In the genomic region with DNA sequence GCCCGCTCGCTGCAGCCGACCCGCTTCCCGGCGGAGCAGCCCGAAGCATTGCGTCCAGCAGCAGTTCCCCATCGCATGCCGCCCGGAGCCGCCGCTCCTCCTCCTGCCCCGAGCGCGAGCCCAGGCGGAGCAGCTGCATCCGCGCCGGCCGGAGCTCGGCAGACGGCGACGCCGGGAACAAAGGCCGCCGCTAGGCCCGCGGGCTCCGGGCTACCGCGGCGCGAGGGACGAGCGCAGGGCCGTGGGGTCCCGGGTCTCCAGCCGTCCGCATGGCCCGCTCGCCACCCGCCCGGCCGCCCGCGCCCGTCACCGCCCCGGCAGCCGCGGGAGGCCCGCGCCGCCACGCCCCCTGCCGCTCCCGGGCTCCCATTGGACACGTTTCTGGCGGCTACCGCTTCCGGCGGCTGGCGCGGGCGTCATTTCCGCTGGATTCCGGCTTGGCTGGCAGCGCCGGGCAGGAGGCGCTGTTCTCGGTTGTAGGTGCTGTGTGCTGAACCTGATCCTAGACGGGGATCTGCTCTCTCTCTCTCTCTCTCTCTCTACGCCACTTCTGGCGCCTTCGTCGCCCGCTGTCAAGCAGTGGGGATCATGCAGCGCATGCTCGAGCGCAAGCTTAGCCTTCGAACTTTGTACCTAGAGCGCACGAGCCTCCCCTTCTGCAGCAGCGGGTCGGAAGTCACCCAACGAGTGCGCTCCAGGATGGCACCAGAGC, we compare ENCODE assay signal across 7 mouse cellular contexts. TPM values are rescaled to one million over a fixed set of nuclear protein-coding genes. Genes with fewer than 3 reads are reported as not detected.
DNase-seq lines count a peak whose midpoint lies in the region; ATAC-seq lines count a peak whose summit lies in the region.

A gene (minus strand): TSS at position 370 of the 712 bp plus-strand sequence.

- no peaks in the 10 kb centered on the region for H3K36me3 ChIP-seq in embryonic facial prominence, embryonic 11.5 days (replicated peaks; ENCODE audit: control insufficient read depth, insufficient read depth, low read depth, low read length)
- no peaks in the 10 kb centered on the region for H3K36me3 ChIP-seq in limb, embryonic 11.5 days (ENCODE audit: control insufficient read depth, insufficient read depth, low read length)
- H3K36me3 ChIP-seq in midbrain, embryonic 14.5 days (ENCODE audit: control insufficient read depth, insufficient read depth, low read length): no peaks in the 10 kb centered on the region

- H3K4me3 ChIP-seq in embryonic facial prominence, embryonic 11.5 days (ENCODE audit: low read depth, low read length): peak within 1 kb of the TSS; percentile 93
- peak within 1 kb of the TSS; percentile 91 for H3K4me3 ChIP-seq in limb, embryonic 11.5 days (ENCODE audit: low read depth, low read length)
- H3K4me3 ChIP-seq in midbrain, embryonic 14.5 days (replicated peaks; ENCODE audit: low read depth, low read length): peak within 1 kb of the TSS; percentile 82

- H3K27ac ChIP-seq in embryonic facial prominence, embryonic 11.5 days (replicated peaks; ENCODE audit: low read depth, low read length): peak within 1 kb of the TSS; percentile 77
- H3K27ac ChIP-seq in limb, embryonic 11.5 days (replicated peaks; ENCODE audit: low read depth, low read length): peak within 1 kb of the TSS; percentile 81
- peak within 1 kb of the TSS; percentile 88 for H3K27ac ChIP-seq in midbrain, embryonic 14.5 days (replicated peaks; ENCODE audit: low read depth, low read length)

- WGBS in embryonic facial prominence, embryonic 11.5 days: under 1% methylated on average over 85 of the region's 89 CpGs
- WGBS in limb, embryonic 11.5 days: under 1% methylated on average over 61 of the region's 89 CpGs
- under 1% methylated on average over 89 of the region's 89 CpGs for WGBS in midbrain, embryonic 14.5 days

- H3K27me3 ChIP-seq in embryonic facial prominence, embryonic 11.5 days (ENCODE audit: control insufficient read depth, insufficient read depth, low read length): no peaks in the 10 kb centered on the region
- no peaks in the 10 kb centered on the region for H3K27me3 ChIP-seq in limb, embryonic 11.5 days (ENCODE audit: control insufficient read depth, insufficient read depth, low read length)
- H3K27me3 ChIP-seq in midbrain, embryonic 14.5 days (ENCODE audit: control insufficient read depth, insufficient read depth, low read length): no peaks in the 10 kb centered on the region

- H3K4me2 ChIP-seq in embryonic facial prominence, embryonic 11.5 days (ENCODE audit: low read depth, low read length): peak within 1 kb of the TSS; percentile 75
- H3K4me2 ChIP-seq in limb, embryonic 11.5 days (ENCODE audit: low read depth, severe bottlenecking): peak within 1 kb of the TSS; percentile 84
- H3K4me2 ChIP-seq in midbrain, embryonic 14.5 days (ENCODE audit: low read length): peak within 1 kb of the TSS; percentile 63

- H3K4me1 ChIP-seq in embryonic facial prominence, embryonic 11.5 days (ENCODE audit: control insufficient read depth, insufficient read depth, low read length): no peaks in the 10 kb centered on the region
- H3K4me1 ChIP-seq in limb, embryonic 11.5 days (ENCODE audit: control insufficient read depth, insufficient read depth, low read length): peaks cover 8% of the 10 kb centered on the region; the same call in 1 of the 2 replicates
- peaks cover 20% of the 10 kb centered on the region for H3K4me1 ChIP-seq in midbrain, embryonic 14.5 days (ENCODE audit: control insufficient read depth, insufficient read depth, low read length)

- no peaks in the 10 kb centered on the region for H3K9me3 ChIP-seq in embryonic facial prominence, embryonic 11.5 days (replicated peaks; ENCODE audit: control insufficient read depth, low read length)
- no peaks in the 10 kb centered on the region for H3K9me3 ChIP-seq in limb, embryonic 11.5 days (ENCODE audit: control insufficient read depth, low read length)
- no peaks in the 10 kb centered on the region for H3K9me3 ChIP-seq in midbrain, embryonic 14.5 days (ENCODE audit: control insufficient read depth, low read length)

- peak; percentile 98 for DNase-seq in adrenal gland, postnatal 14 days
- peak; percentile 99 for DNase-seq in embryonic facial prominence, embryonic 11.5 days (ENCODE audit: low spot score)
- DNase-seq in heart, adult 11 months: peak; percentile 100
- DNase-seq in kidney, adult 18-20 months: peak; percentile 96
- peak; percentile 99 for DNase-seq in limb, embryonic 11.5 days (ENCODE audit: low spot score)
- DNase-seq in midbrain, embryonic 14.5 days: peak; percentile 98
- DNase-seq in spleen, adult 18-20 months: peak; percentile 90 to 95

- peak within 1 kb of the TSS; percentile 91 for H3K9ac ChIP-seq in embryonic facial prominence, embryonic 11.5 days (replicated peaks; ENCODE audit: low read length)
- peak within 1 kb of the TSS; percentile 88 for H3K9ac ChIP-seq in limb, embryonic 11.5 days (ENCODE audit: low read length)
- H3K9ac ChIP-seq in midbrain, embryonic 14.5 days (replicated peaks; ENCODE audit: low read length): peak within 1 kb of the TSS; percentile 92

- peak; percentile 96 for ATAC-seq in embryonic facial prominence, embryonic 11.5 days (replicated peaks; ENCODE audit: insufficient number of reproducible peaks, low FRiP score, low TSS enrichment, low read depth)
- peak; percentile 97 for ATAC-seq in limb, embryonic 11.5 days (ENCODE audit: insufficient number of reproducible peaks, low FRiP score, low TSS enrichment, low read depth)
- peak; percentile 96 for ATAC-seq in midbrain, embryonic 14.5 days (ENCODE audit: low FRiP score, low TSS enrichment)

RNA-seq across cellular contexts. Expression of the gene that starts here (rescaled TPM):
- total RNA-seq in adrenal gland, postnatal 14 days (2021): 30.3 and 33.5 TPM in 2 replicates
- polyA plus RNA-seq in embryonic facial prominence, embryonic 11.5 days (2014; fragmentation: Nextera tagmentation; extraction: Ambion mirVana): 62.8 and 66.9 TPM in 2 replicates
- 63.8 and 73.1 TPM in 2 replicates for polyA plus RNA-seq in limb, embryonic 11.5 days (2014; fragmentation: Nextera tagmentation; extraction: Ambion mirVana)
- 83.4 and 89.2 TPM in 2 replicates for polyA plus RNA-seq in midbrain, embryonic 14.5 days (2014; fragmentation: Nextera tagmentation; extraction: Ambion mirVana)

Comparison
In these comparisons a context has a peak if more than half of its experiments do, and no peak if none do; other contexts are left out.
1. Peak in every context shown above with its lines: DNase-seq, ATAC-seq, H3K4me3 ChIP-seq and H3K27ac ChIP-seq.